Mouse (Mus musculus) neural tube, embryonic 12.5 days (tissue): ENCODE measurements around the gene Rasgrf1. TPM values are rescaled to one million over a fixed set of nuclear protein-coding genes. Genes with fewer than 3 reads are reported as not detected.
"Not testable (repeated sequence)": the region's sequence is repeated elsewhere in the genome, so short reads cannot be mapped to it uniquely, and the experiment has no call there.

ENCODE experiments used
- ATAC-seq: fragments of 200-750 bp; cut with Nextera tagmentation; 2 replicates; pipeline ENCODE4 v1.8.0; 2017; ENCODE audit warnings: low read depth, mild to moderate bottlenecking, moderate TSS enrichment, moderate library complexity; ENCODE audit not compliant: low FRiP score
- H3K27ac ChIP-seq: fragments of 300-500 bp; sonication (generic); 2 replicates; pipeline ENCODE4 v1.5.1; 2016
- H3K27me3 ChIP-seq: fragments of 300-500 bp; sonication (generic); replicated peaks from 2 replicates; pipeline ENCODE4 v1.6.1; 2016; ENCODE audit warnings: mild to moderate bottlenecking
- H3K36me3 ChIP-seq: fragments of 300-500 bp; sonication (generic); 2 replicates; pipeline ENCODE4 v1.6.1; 2016; ENCODE audit warnings: mild to moderate bottlenecking
- H3K4me1 ChIP-seq: fragments of 300-500 bp; sonication (generic); 2 replicates; pipeline ENCODE4 v1.6.1; 2016
- H3K4me2 ChIP-seq: fragments of 300-500 bp; sonication (generic); replicated peaks from 2 replicates; pipeline ENCODE4 v1.6.1; 2016; ENCODE audit warnings: mild to moderate bottlenecking
- H3K4me3 ChIP-seq: fragments of 300-500 bp; sonication (generic); 2 replicates; pipeline ENCODE4 v1.5.1; 2016
- H3K9ac ChIP-seq: fragments of 300-500 bp; sonication (generic); 2 replicates; pipeline ENCODE4 v1.6.1; 2016; ENCODE audit warnings: mild to moderate bottlenecking
- H3K9me3 ChIP-seq: fragments of 300-500 bp; sonication (generic); 2 replicates; pipeline ENCODE4 v1.6.1; 2016; ENCODE audit warnings: mild to moderate bottlenecking
- WGBS: fragments of 180-500 bp; shearing (Covaris S2); methylation state at CpG from one replicate; pipeline ENCODE4 v1.1.7; 2016; 5-methylcytosine and 5-hydroxymethylcytosine counted together
- polyA plus RNA-seq: library from polyadenylated mRNA; unstranded; fragments of >200 nt; fragmentation: Nextera tagmentation; extraction: Ambion mirVana; gene quantifications from 2 replicates; pipeline ENCODE4 v1.2.1, GENCODE M21; 2016

Gene Rasgrf1
- polyA plus RNA-seq, 1 experiment from 2014 or later = 0.28 TPM

- H3K27me3 ChIP-seq = no peaks in the 10 kb centered on the region
- no peaks in the 10 kb centered on the region for H3K9me3 ChIP-seq
- no peak for ATAC-seq
- H3K4me1 ChIP-seq = peaks cover 7% of the 10 kb centered on the region; the same call in 1 of the 2 replicates
- no peak overlapping the region for H3K27ac ChIP-seq
- H3K4me2 ChIP-seq = no peak overlapping the region
- WGBS = 61% methylated on average over 5 of the region's 5 CpGs
- no peaks in the 10 kb centered on the region for H3K36me3 ChIP-seq
- no peak overlapping the region for H3K9ac ChIP-seq
- no peak overlapping the region for H3K4me3 ChIP-seq
Measured at GRCm38 (mm10) chr9:90055409-90055808, 145.7 kb downstream of the Rasgrf1 start.

GRCm38 (mm10) chr9:90055911-90056310 lies 146.2 kb downstream of the Rasgrf1 start:
- H3K27me3 ChIP-seq = no peaks in the 10 kb centered on the region
- 78% methylated on average over 3 of the region's 3 CpGs for WGBS
- H3K36me3 ChIP-seq = no peaks in the 10 kb centered on the region
- no peak overlapping the region for H3K4me3 ChIP-seq
- H3K4me1 ChIP-seq = peaks cover 7% of the 10 kb centered on the region; the same call in 1 of the 2 replicates
- no peak for ATAC-seq
- H3K27ac ChIP-seq = no peak overlapping the region
- H3K9me3 ChIP-seq = no peaks in the 10 kb centered on the region
- no peak overlapping the region for H3K4me2 ChIP-seq
- no peak overlapping the region for H3K9ac ChIP-seq

- Histone ChIP-seq H3K4me2 (no peak overlapping the region), H3K4me1 (peaks cover 7% of the 10 kb centered on the region; the same call in 1 of the 2 replicates), H3K36me3 (no peaks in the 10 kb centered on the region), H3K27ac (no peak overlapping the region), H3K27me3 (no peaks in the 10 kb centered on the region), H3K9ac (no peak overlapping the region), H3K9me3 (no peaks in the 10 kb centered on the region), H3K4me3 (no peak overlapping the region)
- 86% methylated on average over 2 of the region's 2 CpGs for WGBS
- ATAC-seq = no peak
Measured at GRCm38 (mm10) chr9:90056716-90057115, 147.0 kb downstream of the Rasgrf1 start.

- WGBS = 88% methylated on average over 9 of the region's 9 CpGs
- Histone ChIP-seq H3K4me2 (no peak overlapping the region), H3K9ac (no peak overlapping the region), H3K27me3 (no peaks in the 10 kb centered on the region), H3K9me3 (no peaks in the 10 kb centered on the region), H3K27ac (no peak overlapping the region), H3K36me3 (no peaks in the 10 kb centered on the region), H3K4me3 (no peak overlapping the region), H3K4me1 (no peaks in the 10 kb centered on the region)
- no peak for ATAC-seq
Measured at GRCm38 (mm10) chr9:90059828-90060573, 150.3 kb downstream of the Rasgrf1 start.

GRCm38 (mm10) chr9:90060574-90060875 lies 150.8 kb downstream of the Rasgrf1 start:
- H3K27ac ChIP-seq = no peak overlapping the region
- no peak overlapping the region for H3K4me3 ChIP-seq
- H3K9me3 ChIP-seq = no peaks in the 10 kb centered on the region
- 78% methylated on average over 2 of the region's 2 CpGs for WGBS
- no peaks in the 10 kb centered on the region for H3K4me1 ChIP-seq
- no peak overlapping the region for H3K4me2 ChIP-seq
- no peaks in the 10 kb centered on the region for H3K27me3 ChIP-seq
- H3K9ac ChIP-seq = no peak overlapping the region
- no peaks in the 10 kb centered on the region for H3K36me3 ChIP-seq
- ATAC-seq = no peak

- WGBS = 88% methylated on average over 5 of the region's 5 CpGs
- not testable (repeated sequence) for H3K27me3 ChIP-seq, H3K4me2 ChIP-seq, H3K27ac ChIP-seq, H3K4me3 ChIP-seq, H3K4me1 ChIP-seq, H3K9me3 ChIP-seq, H3K36me3 ChIP-seq, ATAC-seq, H3K9ac ChIP-seq
Measured at GRCm38 (mm10) chr9:90060932-90061331, 151.2 kb downstream of the Rasgrf1 start.

GRCm38 (mm10) chr9:90067341-90067740 lies 157.6 kb downstream of the Rasgrf1 start:
- Histone ChIP-seq H3K27me3 (no peaks in the 10 kb centered on the region; the same call in 1 of the 2 replicates), H3K9ac (no peak overlapping the region), H3K4me2 (no peak overlapping the region), H3K9me3 (no peaks in the 10 kb centered on the region), H3K27ac (no peak overlapping the region), H3K36me3 (no peaks in the 10 kb centered on the region), H3K4me1 (no peaks in the 10 kb centered on the region), H3K4me3 (no peak overlapping the region)
- ATAC-seq = no peak
- 86% methylated on average over 2 of the region's 2 CpGs for WGBS

- H3K4me2 ChIP-seq = no peak overlapping the region
- WGBS = 92% methylated on average over 6 of the region's 6 CpGs
- no peak overlapping the region for H3K27ac ChIP-seq
- no peak for ATAC-seq
- no peaks in the 10 kb centered on the region for H3K9me3 ChIP-seq
- H3K36me3 ChIP-seq = no peaks in the 10 kb centered on the region
- H3K27me3 ChIP-seq = no peaks in the 10 kb centered on the region; the same call in 1 of the 2 replicates
- H3K9ac ChIP-seq = no peak overlapping the region
- H3K4me3 ChIP-seq = no peak overlapping the region
- H3K4me1 ChIP-seq = no peaks in the 10 kb centered on the region
Measured at GRCm38 (mm10) chr9:90068786-90069185, 159.1 kb downstream of the Rasgrf1 start.

GRCm38 (mm10) chr9:90069485-90069884 lies 159.8 kb downstream of the Rasgrf1 start:
- ATAC-seq = no peak
- Histone ChIP-seq H3K4me2 (no peak overlapping the region), H3K9ac (no peak overlapping the region), H3K9me3 (no peaks in the 10 kb centered on the region), H3K27me3 (no peaks in the 10 kb centered on the region; the same call in 1 of the 2 replicates), H3K36me3 (no peaks in the 10 kb centered on the region), H3K4me3 (no peak overlapping the region), H3K27ac (no peak overlapping the region), H3K4me1 (no peaks in the 10 kb centered on the region)
- 82% methylated on average over 7 of the region's 7 CpGs for WGBS

- H3K4me1 ChIP-seq = no peaks in the 10 kb centered on the region
- H3K4me2 ChIP-seq = no peak overlapping the region
- no peaks in the 10 kb centered on the region for H3K9me3 ChIP-seq
- no peak overlapping the region for H3K9ac ChIP-seq
- no peaks in the 10 kb centered on the region; the same call in 1 of the 2 replicates for H3K27me3 ChIP-seq
- no peak overlapping the region for H3K27ac ChIP-seq
- ATAC-seq = no peak
- 84% methylated on average over 7 of the region's 7 CpGs for WGBS
- H3K36me3 ChIP-seq = no peaks in the 10 kb centered on the region
- H3K4me3 ChIP-seq = no peak overlapping the region
Measured at GRCm38 (mm10) chr9:90070174-90070573, 160.5 kb downstream of the Rasgrf1 start.

GRCm38 (mm10) chr9:90075336-90075735 lies 165.6 kb downstream of the Rasgrf1 start:
- Histone ChIP-seq H3K27me3 (no peaks in the 10 kb centered on the region), H3K4me3 (no peak overlapping the region), H3K4me2 (no peak overlapping the region), H3K4me1 (no peaks in the 10 kb centered on the region), H3K27ac (no peak overlapping the region), H3K9me3 (no peaks in the 10 kb centered on the region), H3K36me3 (no peaks in the 10 kb centered on the region), H3K9ac (no peak overlapping the region)
- 83% methylated on average over 4 of the region's 4 CpGs for WGBS
- no peak for ATAC-seq

- 89% methylated on average over 5 of the region's 5 CpGs for WGBS
- Histone ChIP-seq H3K4me3 (no peak overlapping the region), H3K9ac (no peak overlapping the region)
Measured at GRCm38 (mm10) chr9:90076131-90076530, 166.4 kb downstream of the Rasgrf1 start.

More at GRCm38 (mm10) chr9:90076131-90076530, 166.4 kb downstream of the Rasgrf1 start:
- Histone ChIP-seq H3K4me2 (no peak overlapping the region), H3K9me3 (no peaks in the 10 kb centered on the region), H3K27me3 (no peaks in the 10 kb centered on the region), H3K27ac (no peak overlapping the region), H3K36me3 (no peaks in the 10 kb centered on the region), H3K4me1 (no peaks in the 10 kb centered on the region)
- ATAC-seq = no peak
